Mouse (Mus musculus): ENCODE measurements at regions not wholly inside any gene's neighbourhood (a gene's known extent, or its start where the extent isn't known, plus 50 kb on each side); places are given as distances from the start of the nearest gene placed in this dataset.

DNA sequence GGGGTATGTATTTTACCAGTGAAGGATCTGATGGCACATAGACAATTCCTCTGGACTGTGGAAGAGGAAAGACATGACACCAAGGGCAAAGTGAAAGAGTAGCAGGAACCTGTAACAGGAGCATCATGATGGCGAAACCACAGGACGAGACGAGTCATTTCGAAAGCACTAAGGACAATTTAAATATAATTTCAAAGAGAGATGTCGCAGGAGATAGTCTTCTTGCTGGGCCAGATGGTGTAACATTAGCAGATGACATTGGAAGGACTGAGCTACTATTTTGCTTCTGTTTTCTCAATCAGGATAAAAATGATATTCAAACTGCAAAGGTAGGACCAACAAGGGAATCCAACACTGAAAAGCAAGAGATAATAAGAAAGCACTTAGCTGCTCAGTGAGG lies 1009.7 kb upstream of the Adgrl4 start:
- DNase-seq, result no peak

- DNase-seq, result no peak
These were observed 1006.4 kb upstream of the Adgrl4 start for GRCm38 (mm10) chr3:150431291-150431690.

GRCm38 (mm10) chr3:150435199-150435598 lies 1002.5 kb upstream of the Adgrl4 start:
- DNase-seq, result no peak

DNA sequence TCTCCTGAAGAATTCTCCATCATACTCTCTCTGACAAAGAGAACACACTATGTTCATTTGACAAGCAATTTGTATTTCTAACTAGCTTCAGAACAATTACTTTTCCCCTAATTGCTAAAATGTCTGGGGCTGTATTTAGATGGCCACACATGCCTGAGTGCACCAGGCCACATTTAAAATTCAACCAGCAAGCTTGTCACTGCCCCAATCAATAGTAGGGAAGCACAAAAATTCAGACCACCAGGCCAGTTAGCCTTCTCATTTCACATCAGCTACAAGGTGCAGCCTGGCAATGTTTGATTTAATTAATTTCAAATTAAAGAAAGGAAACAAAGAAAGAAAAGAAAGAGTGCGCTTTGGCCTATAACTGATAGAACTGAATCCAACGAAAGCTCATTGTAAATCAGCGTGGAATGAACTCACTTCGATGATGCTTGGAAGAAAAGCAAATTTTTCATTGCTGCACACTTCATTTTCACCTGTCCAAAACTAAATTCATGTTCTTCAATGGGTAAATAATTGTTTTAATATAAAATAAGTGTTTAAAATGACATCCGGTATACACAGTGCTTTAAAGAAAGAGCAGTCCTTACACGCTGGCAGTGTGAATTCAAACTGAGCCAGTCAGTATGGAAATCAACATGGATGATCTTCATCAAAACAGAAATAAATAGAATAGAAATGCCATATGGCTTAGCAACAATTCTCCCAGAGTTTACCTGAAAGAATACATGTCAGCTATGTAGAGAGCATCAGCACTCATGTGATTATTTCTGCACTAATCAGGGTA lies 1001.7 kb upstream of the Adgrl4 start:
- no peak for DNase-seq

Data from adrenal gland, postnatal 14 days (tissue).